Mouse (Mus musculus) common myeloid progenitor, adult 5-6 weeks (primary cell): ENCODE results near the gene Tubb4a. TPM values are rescaled to one million over a fixed set of nuclear protein-coding genes. Genes with fewer than 3 reads are reported as not detected.

ENCODE experiments used
- ATAC-seq: replicated peaks from 2 replicates; pipeline ENCODE4 v1.8.0; 2016; ENCODE audit warnings: low read depth, mild to moderate bottlenecking, moderate TSS enrichment, inconsistent platforms; ENCODE audit not compliant: poor library complexity, severe bottlenecking
- total RNA-seq: library from RNA; stranded (forward); fragments of 200-1000, 187-1606 nt; gene quantifications from 2 replicates; pipeline ENCODE4 v1.2.3, GENCODE M21; 2017

Gene Tubb4a
- total RNA-seq, 1 experiment from 2014 or later, result not detected

DNA sequence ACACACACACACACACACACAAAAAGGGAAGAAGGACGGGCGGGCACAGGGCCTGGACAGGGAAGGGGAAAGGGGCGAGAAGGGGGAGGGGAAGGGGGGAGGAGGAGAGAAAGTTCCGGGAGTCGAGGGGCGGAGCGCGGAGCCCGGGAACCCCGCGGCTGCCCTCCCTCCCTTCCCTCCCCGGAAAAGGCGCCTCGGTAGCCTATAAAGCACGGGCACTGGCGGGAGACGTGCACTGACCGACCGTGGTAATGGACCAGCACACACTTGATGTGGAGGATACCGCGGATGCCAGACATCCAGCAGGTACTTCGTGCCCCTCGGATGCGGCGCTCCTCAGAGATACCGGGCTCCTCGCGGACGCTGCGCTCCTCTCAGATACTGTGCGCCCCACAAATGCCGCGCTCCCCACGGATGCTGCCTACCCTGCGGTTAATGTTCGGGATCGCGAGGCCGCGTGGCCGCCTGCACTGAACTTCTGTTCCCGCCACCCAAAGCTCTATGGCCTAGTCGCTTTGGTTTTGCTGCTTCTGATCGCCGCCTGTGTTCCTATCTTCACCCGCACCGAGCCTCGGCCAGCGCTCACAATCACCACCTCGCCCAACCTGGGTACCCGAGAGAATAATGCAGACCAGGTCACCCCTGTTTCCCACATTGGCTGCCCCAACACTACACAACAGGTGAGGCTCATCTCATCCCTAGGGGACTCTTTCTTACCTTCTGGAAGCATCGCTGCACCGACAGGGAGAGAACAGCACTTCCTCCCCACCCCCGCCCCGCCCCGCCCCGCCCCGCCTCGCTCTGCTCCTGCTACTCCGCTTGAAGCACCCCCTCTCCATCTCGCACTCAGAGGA, 17.8 kb upstream of the Tubb4a start, which contains the start of gene Tnfsf9:
Gene Tnfsf9 (plus strand): TSS at position 145 of the 854 bp plus-strand sequence.
- ATAC-seq, result peak; percentile 65

DNA sequence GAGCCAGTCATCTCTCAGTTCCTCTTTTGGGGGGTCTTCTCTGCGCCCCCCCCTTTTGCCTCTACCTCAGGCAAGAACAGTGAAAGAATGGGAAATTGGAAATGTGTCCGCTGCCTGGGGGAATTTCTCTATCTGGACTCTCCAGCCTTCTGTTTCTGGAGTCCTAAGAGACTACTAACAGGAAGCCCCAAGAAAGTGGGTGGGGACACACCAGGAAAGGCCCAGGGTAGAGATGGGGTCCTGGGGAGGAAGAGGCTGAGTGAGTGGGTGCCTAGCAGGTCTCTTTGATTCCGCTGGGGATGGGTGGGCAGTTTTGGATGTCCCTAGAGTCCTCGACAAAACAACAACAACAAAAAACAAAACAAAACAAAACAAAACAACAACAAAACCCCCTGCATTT, 16.9 kb upstream of the Tubb4a start:
- 0 out of 2 replicates have a peak, but pooled peaks have one; percentile 14 for ATAC-seq

DNA sequence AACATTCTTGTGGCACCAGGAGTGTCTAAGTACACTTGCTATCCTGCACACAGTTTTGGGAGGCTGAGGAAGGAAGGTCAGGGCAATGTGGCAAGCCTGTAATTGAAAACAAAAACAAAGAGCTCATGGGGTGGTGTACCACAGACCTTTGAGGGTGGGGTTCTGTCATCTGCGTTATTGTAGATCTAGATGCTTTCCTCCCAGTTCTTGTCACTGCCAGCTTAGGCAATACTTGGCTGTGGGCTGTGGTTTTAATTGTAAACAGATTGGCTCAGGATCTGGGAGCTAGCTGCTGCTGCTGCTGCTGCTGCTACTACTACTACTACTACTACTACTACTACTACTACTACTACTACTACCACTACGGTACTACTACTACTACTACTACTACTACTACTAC, 14.7 kb upstream of the Tubb4a start:
- no peak for ATAC-seq

DNA sequence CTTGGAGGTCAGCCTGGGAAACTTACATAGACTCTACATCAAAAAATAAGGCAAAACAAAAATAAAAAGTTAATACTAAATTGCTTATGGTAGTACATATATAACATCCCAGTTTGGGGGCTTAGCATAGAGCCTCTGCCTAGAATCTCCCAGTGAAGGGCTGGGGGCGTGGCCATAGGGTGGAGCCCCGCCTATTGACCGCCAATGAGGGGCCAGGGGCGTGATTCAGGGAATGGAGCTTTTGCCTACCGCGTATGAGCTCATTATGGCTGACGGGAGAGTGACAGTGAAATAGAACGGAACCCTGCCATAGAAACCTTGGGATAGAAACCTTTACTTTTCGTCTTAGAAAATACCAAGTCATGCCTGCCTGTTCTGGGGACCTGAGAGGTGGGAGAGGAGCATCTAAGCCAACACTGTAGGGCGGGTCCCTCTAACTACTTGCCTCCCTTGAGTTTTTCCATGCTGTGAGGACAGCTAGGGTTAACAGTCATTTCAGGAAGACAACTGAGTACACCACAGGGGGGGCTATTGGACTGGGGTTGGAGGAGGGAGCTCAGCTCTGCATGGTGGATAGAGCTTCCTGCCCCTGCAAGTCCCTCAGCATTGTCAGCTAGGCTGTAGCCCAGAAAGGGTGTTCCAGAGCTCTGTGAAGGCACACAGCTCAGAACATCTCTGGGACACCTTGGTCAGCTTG, 12.2 kb upstream of the Tubb4a start:
- ATAC-seq, result peak; percentile 39

DNA sequence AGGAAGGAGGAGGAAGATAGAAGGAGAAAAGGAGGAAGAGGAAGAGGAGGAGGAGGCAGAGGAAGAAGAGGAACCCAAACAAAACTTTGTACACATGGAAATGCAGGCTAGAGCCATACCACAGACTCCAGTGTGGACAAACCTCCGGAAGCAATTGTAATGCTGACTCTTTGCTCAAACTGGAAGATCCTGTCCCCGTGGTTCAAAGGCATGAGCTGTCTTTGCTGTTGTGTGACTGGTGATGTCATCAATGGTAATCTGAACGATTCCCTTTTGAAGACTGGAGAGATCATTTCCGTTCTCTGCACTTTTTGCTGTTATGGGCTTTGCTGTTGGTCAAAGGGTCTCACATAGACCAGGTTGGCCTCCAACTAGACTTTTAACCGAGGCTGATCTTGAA, 10.7 kb upstream of the Tubb4a start:
- no peak for ATAC-seq

DNA sequence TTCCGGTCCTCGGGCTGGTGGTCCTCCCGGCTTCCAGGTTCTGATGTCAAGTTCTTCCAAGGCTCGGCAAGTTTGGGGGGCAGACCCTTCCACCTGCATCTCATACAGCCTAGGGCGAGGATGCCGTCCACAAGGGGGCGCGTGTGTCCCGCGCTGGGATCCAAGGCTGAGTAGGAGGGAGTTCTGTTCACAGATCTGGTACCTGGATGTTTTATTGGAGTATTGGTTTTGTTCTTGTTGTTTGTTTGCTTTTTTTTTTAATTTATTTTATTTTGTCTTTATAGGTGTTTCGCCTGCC, 9.0 kb upstream of the Tubb4a start:
- peak; percentile 62 for ATAC-seq

DNA sequence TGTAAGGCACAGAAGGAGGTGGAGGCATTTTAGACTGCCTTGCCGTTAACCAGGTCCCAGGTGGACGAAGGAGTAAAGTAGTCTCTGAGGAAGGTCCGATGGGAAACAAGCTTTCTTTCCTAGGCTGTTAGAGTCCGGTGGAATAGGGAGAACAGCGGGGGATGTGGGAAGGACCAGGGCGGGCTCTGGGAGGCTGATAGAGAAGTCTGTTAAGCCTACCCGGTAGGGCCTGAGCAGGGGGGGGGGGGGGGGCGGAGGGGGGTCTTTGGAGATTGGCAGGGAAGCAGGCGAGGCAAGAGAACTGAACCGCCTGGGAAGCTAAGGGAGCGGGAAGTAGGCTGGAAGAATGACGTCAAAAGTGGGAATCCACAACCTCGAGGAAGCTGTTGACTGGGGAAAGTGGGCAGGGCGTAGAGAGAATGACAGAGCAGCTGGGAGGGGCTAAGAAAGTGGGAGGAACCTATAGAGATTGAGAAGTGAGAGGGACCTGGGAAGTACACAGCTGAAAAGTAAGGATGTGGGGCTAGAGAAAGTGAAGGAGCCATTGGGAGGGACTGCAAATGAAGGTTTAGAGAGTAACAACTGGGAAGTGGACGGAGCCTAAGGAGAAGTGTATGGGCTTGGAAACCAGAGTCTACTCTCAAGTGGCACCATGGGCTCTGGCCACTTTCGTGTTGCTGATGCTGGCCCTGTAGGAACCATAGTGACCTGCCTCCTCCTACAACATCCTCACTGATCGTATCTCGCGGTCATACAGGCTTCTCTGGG, 8.5 kb upstream of the Tubb4a start:
- ATAC-seq, result peak; percentile 83

DNA sequence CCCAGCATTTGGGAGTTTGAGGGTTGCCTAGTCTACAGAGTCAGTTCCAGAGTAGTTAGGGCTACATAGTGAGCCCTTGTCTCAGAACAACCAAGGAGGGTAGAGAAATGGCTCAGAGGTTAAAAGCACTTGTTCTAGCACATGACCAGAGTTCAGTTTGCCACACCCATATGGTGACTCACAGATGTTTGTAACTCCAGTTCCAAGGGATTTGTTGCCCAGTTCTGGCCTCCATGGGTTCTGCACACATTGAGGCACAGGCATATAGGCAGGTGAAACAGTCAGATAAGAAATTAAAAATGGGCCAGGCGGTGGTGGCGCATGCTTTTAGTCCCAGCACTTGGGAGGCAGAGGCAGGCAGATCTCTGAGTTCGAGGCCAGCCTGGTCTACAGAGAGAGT, 6.6 kb upstream of the Tubb4a start:
- no peak for ATAC-seq

DNA sequence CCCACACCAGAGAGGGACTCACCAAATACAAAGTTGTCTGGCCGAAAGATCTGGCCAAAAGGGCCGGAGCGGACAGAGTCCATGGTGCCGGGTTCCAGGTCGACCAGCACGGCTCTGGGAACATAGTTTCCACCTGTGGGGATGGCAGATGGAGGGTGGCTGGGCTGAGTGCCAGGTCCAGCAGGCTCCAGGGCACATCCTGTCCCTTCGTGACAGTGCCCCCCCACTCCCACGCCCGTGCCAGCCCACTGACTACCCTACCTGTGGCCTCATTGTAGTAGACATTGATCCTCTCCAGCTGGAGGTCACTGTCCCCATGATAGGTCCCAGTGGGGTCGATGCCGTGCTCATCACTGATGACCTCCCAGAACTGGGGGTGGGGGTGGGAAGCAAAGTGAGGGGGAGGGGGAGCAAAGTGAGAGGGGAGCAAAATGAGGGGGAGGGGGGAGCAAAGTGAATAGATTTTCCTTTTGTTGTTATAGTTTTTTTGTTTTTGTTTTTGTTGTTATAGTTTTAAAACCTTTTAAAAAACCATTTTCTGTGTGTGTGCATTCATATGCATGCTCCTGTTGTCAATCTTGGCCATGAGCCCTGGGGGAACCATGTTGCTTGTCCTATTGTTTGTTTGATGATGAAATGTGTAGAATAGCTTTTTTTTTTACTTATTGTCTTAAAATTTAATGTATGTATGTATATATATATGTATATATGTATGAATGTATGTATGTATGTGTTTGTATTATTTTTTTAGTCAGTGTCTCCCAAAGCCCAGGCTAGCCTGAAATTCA, 1.4 kb downstream of the Tubb4a start:
- no peak for ATAC-seq

DNA sequence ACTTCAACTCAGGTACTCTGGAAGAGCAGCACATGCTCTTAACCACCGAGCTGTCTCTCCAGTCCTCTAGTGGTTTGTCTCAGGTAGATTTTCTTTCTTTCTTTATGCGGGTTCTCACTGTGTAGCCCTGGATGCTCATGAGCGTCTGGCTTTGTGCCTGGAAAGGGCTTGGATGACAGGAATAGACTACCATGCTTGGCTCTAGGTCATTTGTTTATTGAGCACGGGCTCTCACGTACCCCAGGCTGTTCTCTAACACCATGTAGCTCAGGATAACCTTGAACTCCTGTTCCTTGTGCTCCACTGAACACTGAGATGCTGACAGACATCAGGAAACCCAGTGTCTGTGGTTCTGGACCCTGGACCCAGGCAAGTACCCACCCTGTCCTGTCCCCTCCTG, 5.1 kb downstream of the Tubb4a start:
- no peak for ATAC-seq

DNA sequence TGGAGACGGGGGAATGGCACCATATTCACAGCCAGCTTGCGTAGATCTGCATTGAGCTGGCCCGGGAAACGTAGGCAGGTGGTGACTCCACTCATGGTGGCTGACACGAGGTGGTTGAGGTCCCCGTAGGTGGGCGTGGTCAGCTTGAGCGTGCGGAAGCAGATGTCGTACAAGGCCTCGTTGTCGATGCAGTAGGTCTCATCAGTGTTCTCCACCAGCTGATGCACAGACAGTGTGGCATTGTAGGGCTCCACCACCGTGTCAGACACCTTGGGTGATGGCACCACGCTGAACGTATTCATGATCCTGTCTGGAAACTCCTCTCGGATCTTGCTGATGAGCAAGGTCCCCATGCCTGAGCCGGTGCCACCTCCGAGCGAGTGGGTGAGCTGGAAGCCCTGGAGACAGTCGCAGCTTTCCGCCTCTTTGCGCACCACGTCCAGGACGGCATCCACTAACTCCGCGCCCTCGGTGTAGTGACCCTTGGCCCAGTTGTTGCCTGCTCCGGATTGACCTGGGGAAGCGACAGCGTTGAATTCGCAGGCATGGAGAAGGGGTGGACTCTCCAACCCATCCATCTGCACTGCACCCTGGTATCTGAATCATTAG, 6.2 kb downstream of the Tubb4a start:
- ATAC-seq, result no peak

DNA sequence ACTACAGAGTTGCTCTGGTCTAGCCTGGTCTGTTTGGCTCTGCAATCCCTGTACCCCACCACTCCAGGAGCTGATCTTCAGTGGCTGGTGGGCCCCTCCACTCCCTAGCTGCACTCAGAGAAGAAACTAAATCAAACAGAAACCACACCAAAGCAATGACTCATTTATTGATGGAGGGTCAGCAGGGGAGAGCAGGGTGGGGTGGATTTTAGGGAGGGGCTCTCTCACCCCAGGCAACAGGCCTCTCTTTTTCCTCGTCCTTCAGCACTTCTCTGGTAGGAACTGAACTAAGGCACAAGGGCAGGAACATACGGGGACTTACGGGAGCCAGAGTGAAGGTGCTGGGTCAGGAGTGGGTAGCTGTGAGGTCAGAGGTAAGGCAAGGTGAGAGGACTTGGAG, 7.7 kb downstream of the Tubb4a start:
- no peak for ATAC-seq

DNA sequence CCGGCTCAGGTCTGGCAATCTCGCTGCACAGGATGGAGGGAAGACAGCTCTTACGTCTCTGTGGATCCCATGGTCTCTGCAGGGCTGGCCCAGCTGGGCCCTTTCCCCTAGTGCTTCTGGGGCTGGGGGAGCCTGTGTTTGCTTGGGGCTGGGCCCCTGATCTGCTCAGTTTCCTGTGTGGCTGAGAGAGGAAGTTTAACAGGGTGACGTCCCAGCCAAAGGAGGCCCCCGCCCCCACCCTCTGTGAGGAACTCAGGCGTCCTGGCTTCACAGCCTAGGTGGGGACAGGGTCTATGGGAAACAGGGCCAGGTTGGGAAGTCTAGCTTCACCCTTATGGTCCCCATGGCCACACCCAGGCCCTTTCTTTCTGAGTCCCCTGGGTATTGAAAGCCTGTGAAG, 9.2 kb downstream of the Tubb4a start, which contains the start of gene Dennd1c:
Gene Dennd1c (minus strand): TSS at position 179 of the 400 bp plus-strand sequence.
- ATAC-seq, result peak; percentile 92

DNA sequence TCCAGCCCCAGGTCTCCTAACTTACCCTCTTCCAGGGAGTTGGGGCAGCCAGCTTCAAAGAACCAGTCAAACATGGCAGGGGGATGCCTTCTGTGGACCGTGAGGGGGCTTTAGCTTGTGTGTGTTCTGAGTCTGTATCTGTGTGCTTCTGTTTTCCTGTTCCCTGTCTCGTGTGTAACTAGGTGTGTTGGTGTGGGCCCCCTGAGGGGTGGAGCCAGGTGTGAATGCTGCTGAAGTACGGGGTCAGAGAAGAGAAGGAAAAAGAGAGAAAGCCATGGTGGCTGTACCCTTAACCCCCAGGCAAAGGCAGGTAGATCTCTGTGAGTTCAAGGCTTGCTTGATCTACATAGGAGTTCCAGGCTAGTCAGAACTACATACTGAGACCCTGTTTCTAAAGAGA, 10.7 kb downstream of the Tubb4a start:
- ATAC-seq, result no peak

DNA sequence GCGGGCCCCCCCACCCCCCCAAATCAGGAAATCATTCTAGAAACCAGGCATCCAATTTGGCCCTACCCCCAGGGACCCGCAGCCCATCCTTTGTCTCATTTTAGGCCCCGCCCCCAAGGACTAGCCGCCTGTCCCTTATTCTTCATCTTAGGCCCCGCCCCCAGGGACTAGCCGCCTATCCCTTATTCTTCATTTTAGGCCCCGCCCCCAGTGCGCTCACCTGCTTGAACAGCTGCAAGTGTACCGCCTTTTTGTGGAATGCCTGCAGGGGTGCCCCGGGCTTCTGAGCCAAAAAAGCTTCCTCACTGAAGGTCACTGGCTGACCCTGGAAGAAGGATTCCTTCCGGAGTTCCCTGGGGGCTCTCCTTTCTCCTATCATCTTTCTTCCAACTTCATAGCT, 16.9 kb downstream of the Tubb4a start:
- no peak for ATAC-seq

DNA sequence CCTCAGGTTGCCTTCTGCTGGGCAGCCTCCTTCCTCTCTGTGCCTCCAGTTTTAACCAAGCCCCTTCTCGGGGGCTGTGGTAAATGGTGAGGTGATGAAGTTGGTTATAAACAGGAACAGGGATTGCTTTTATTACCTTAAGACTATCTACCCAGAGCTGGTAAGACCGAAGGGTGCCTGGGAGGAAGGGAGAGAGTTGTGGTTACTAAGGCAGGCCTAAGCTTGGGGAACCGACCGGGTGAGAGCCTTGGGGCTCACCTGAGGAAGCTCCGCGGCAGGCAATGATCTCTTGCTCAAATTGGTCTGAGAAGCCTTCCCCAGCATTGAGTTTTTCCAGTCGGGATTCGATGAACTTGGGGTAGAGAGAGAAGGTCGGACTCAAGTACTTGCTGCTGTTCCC, 17.3 kb downstream of the Tubb4a start:
- ATAC-seq, result no peak

DNA sequence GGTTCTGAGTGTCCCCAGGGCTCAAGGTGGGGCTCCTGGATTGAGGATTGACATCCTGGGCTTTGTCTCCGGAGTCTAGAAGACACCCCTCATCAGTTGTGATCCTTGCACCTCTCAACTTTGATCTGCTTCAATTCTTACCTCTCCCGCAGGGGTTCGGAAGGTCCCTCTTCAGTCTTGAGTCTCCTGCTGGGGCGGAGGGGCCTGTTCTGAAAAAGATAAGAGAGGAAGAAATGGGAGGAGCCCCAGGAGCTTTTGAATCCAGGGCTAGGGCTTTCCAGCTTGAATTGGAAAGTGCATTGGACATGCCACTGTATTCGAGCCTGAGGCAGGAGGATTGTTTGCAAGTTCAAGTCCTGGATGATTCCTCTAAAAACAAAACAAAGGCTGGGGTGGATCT, 20.7 kb downstream of the Tubb4a start:
- ATAC-seq, result no peak

DNA sequence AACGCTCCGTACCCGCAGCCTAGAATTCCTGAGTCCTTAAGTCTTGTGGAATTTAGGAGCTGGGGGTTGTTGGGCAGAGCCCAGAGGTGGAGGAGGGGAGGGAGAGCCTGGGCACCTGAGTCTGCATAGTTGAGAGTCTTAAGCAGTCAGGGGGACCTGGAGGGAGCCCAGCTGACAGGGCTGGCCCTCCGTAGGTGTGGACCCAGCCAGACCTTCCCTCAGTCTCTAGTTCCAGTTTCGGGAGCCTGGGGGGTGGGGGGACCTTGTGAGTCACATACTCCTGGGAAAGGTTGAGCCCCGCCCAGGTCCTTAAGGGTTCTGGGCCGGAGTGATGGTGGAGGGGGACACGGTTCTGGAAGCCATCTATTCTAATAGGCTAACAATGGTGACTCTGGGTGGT, 24.6 kb downstream of the Tubb4a start:
- no peak for ATAC-seq

DNA sequence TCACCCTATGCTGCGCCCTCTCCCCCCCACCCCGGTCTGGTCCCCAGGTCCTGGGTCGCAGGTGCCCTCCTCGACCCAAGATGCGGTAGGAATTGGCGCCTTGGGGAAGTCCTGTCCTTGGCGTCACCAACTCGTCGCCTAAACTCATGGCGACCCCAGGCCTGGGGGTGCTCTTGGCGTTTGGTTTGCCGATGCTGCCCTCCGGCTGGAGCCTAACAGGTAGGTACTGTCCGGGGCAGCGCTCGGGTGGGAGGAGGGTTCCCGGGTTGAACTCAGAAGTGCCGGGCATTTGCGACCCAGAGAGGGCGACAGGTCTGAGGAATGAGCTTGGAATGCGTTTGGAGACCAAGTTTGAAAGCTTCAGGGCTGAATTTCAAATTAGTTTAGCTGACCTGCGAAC, 25.0 kb downstream of the Tubb4a start:
- ATAC-seq, result no peak
